Mouse (Mus musculus): ENCODE measurements around the gene Gm37240.

DNA sequence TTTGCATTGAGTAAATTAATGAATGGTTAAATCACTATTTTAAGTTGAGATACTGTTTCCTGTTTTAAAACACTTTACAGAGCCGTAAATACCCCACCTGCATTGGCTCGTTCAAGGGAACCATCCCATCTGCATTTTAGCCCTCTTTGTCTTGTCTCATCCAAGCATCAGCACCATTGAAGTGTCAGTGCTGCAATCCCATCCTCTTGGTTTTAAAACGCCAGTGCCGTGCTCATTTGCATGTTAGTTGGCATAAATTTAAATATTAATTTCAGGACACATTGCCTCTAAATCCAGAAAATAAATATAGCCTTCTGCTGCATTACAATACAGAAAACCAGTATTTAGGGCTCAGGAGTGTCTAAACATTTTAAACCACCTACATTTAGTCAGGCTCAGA, 391.2 kb downstream of the Gm37240 start:
- TF ChIP-seq CTCF (IDR thresholded peaks at IDR 0.05; ENCODE audit: control insufficient read depth, insufficient read depth, low read length), result no peak
- TF ChIP-seq POLR2A (IDR thresholded peaks at IDR 0.05; ENCODE audit: borderline replicate concordance, control insufficient read depth, low read depth, low read length), result no peak
